Mouse (Mus musculus) cerebellum, postnatal 10 days (tissue): ENCODE measurements at regions not wholly inside any gene's neighbourhood (a gene's known extent, or its start where the extent isn't known, plus 50 kb on each side); places are given as distances from the start of the nearest gene placed in this dataset.

Experiments used
- DNase-seq, 2 experiments: peaks; one replicate each; pipeline ENCODE4 v3.0.0; 2021; ENCODE audit warnings: mixed read lengths in 2 of 2

DNA sequence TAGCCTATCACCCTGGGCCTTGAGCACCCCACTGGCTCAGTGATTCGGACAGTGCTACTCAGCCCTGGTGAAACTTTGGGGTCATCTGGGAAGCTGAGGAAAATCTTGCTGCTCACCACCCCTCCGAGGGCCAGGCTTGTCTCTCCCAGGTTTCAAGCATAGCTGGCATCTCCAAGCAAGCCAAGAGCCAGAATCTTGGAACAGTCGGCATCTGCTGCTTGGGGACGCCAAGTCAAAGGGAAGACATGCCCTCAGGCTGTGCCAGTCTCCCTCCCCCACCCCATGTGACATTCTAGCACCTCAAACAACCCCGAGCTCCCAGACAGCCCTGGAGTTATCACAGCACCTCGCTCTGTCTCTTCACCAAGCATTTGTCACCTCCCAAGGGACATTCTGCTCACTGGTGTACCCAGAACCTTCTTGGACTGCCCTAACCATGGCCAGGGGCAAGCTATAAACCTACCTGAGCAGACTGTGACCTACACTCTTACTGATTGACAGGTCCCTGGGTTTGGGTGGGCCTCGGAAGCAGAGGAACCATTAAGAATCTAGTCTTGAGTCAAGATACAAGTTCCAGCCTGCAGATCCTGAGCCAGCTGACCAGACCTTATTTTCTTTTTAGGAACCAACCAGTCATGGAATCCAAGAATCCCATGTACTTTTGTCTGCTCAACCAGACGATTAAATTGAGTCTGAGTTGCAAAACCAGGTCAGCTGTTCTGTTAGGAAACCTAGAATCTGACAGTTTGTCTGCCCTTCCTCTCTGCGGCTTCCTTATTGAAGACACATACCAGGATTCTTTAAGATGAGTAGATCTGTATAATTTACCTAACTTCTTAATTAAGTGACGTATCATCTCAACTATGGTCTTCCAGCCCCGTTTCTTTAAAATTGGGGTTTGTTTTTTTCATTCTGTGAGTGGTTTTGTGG lies 83.0 kb upstream of the Otos start:
- peak; percentile 57 to 65 for DNase-seq

GRCm38 (mm10) chr1:92730576-92730975 lies 81.9 kb upstream of the Otos start:
- DNase-seq, result peak; percentile 67 to 70

GRCm38 (mm10) chr1:92727961-92728360 lies 79.3 kb upstream of the Otos start:
- peak; percentile 45 to 49 for DNase-seq

- DNase-seq, result no peak
These were observed 78.7 kb upstream of the Otos start for GRCm38 (mm10) chr1:92727371-92727770.

DNA sequence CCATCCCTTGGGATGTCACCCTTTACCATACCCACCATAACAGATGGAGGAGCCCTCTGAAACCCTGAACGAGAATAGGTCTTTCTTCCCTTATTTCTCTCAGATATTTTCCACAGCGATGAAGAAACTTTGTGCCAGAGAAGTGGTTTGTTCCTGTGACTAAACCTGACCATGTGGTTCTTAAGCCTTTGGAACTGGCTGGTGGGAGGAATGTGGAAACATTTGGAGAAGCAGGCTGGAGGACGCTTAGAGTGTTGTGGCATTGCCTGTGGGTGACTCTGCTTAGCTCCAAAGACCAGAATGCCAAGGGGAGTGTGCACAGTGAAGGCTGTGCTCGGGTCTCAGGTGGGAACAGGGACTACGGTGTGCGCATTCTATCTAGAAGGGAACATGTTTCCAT lies 77.7 kb upstream of the Otos start:
- DNase-seq, result no peak

GRCm38 (mm10) chr1:92724135-92724534 lies 75.5 kb upstream of the Otos start:
- DNase-seq, result peak in 1 of 2 experiments; percentile 49

DNA sequence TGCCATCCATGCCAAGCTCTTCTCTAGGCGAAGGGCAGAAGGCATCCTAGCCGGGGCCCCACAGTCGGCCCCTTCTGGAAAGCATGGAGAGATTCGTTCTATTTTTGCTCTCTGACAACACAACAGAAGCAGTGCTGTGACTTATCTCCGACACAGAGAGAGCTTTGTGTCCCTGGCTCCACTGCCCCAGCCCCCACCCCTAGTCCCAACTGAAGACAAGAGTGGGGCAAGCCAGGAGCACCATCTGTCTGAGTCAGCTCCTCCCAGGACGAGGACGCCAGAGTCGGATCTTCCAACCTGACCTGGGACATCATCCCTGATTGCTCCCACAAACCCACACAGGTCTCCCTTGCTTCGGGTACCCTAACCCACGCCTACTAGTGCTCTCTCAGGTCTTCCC lies 71.9 kb upstream of the Otos start:
- peak; percentile 64 to 75 for DNase-seq

GRCm38 (mm10) chr1:92719864-92720263 lies 71.2 kb upstream of the Otos start:
- DNase-seq, result no peak

DNA sequence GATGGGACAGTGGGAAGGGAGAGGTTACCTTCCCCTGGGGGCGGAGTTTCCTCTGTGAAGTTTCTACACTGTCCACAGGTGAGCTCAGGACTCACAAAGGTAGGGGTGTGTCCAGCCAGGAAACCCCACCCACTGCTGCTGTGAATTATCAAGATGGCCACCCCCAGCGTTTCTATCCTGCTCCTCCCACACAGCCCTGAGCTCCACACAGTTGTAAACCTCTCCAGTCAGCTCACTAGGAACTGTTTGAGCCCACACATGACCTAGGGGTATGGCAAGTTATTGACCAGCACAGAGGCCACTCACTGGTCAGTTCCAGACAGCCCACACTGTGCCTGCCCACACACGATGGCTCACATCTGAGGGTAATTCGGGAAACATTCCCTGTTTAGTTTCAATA lies 69.5 kb upstream of the Otos start:
- no peak for DNase-seq

DNA sequence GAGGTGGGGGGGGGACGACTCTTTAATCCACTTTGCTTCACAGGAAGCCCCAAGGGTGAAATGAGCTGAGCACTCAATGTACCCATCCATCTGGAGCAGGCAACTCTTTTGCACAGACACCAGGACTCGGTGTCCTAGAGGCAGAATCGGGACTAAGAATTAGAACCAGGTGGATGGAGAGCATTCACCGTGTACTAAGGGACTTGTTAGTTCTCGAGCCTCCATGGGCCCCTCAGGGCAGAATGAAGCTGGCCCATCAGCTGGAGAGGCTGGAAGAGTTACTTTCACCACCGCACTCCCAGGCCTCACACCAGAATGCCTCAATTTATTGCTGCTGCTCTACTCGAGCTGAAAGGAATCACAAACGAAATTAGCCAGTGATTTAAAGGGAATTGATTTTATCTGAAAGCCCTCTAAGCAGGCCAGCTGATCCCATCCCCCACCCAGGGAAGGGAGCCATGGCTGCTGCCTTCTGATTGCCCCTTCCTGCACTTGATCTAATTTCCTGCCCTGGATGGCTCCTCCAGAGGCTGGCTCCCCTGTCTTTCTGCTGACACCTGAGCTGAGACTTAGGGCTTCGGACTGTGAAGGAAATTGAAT lies 66.2 kb upstream of the Otos start:
- DNase-seq, result no peak

DNA sequence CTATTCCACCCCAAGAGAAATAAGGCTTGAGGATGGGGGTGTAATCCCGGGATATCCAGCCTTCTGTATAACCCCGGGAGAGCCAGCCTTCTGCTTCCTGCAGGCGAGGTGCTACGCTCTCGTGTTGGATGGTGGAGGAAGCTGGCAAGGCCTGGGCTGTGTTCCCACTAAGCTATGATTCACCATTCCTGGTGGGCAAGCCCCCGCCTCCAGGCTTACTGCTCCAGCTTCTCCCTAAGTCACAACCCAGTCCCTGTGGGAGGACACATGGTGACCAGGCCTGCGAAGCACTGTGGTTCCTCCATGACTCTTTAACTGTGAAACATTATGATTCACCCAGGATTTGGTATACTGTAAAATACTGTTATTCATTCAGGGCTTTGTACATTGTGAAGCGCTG lies 63.7 kb upstream of the Otos start:
- DNase-seq, result no peak

DNA sequence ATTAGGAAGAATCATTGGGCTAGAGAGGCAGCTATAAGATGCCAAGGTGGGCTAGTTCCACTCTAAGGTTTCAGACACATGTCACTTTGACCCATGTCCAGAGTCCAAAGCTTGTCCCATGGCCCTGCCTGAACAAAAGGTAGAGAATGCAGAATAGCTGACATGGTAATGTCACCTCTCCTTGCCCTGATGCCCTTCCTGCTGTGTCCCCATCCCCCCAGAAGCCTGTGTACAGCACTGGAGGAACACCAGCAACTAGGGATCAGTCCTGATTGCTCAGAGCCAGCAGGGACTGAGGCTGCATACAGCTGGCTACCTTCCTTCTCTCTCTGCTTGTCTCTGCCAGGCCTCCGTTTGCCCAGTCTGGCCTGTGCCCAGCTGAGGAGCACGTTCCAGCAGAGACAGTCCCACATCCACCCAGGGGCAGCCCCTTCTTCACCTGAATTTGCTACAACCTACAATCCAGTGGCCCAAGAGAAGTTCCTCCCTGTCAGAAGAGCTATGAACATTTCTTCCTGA lies 61.7 kb upstream of the Otos start:
- peak; percentile 69 to 75 for DNase-seq

DNA sequence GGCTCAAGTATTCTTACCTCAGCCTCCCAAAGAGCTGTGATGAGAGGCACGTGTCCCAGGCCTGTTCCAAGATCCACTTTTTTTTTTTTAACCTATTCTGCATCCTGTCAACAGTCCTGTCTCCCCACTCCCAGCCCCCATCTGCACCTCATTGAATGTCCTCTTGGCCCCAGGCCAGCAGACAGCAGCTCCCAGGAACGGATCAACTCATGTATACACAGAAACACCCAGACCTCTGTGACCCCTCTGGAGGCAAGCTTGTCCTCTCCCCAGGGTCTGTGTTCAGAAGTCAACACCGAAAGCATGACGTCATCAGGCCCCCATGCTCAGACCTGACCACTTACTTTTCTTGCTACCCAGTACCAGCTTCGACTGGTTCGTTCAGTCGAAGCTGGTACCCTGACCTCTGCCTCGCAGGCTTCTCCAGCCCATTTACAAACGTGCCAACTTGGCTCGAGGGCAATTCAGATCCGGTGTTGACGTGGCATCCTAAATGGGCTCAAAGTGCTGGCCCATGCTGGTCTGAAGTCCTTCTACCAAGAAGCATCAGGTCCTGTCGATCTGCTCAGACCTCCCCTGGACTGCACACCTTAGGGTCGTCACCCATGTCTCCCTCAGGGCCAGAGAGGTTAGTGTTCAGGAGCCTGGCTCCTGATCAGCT lies 60.7 kb upstream of the Otos start:
- DNase-seq, result peak in 1 of 2 experiments; percentile 48

GRCm38 (mm10) chr1:92707917-92708897 lies 59.6 kb upstream of the Otos start:
- peak; percentile 41 to 64 for DNase-seq

GRCm38 (mm10) chr1:92707441-92707840 lies 58.8 kb upstream of the Otos start:
- no peak for DNase-seq

- DNase-seq, result no peak
These were observed 55.3 kb upstream of the Otos start for GRCm38 (mm10) chr1:92703903-92704302.

DNA sequence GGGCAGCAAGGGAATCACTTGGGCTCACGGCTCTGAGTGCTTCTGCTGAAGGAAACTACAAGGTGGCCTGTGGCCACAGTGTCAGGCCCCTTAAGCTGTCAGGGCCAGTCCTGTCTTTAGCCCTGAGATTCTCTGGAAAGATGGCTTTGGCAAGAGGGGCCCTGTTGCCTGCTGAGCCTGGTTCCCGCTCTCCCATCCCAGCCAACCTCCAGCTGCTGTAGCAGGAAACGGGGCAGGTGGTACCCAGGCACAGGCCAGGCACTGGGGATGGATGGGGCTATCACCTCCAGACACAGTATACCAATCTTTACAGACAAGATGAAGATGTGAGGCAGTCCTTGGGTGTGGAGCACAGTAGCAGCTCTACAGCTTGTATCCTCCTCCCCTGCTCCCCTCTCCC lies 54.6 kb upstream of the Otos start:
- peak in 1 of 2 experiments; percentile 53 for DNase-seq

DNA sequence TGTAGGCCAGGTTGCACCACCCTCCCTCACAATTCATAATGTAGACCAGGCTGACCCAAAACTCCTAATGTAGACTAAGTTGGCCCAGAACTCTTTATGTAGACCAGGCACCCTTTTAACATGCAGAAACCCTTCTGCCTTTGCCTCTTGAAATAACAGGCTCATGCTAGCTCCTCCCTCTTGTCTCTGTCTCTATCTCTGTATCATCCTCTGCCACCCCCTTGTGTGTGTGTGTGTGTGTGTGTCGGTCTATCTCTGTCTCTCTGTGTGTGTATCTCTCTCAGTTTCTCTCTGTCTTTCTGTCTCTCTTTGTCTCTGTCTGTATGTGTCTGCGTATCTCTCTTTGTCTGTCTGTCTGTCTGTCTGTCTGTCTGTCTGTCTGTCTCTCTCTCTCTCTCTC lies 51.5 kb upstream of the Otos start:
- peak in 1 of 2 experiments; percentile 1 for DNase-seq

- DNase-seq, result peak; percentile 73 to 81
These were observed 51.1 kb upstream of the Otos start for GRCm38 (mm10) chr1:92699697-92700096.

DNA sequence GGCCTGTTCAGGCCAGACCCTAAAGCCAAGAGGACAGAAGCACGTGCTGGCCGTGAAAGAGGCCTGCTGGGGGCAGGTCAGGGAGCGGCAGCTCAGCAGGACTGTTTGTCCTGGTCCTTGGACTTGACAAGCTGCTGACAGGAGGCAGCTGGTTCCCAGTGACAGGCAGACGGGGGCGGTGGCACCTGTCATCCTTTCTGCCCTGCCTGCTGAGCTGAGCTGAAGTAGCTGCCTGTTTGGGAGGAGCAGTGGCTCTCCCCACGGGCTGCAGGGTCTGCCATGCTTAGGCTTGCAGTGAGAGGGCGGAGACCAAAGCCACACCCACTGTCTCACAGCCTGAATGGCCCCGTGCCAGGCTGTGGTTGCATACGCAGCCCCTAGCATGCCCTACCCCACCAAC lies 50.4 kb upstream of the Otos start:
- DNase-seq, result peak; percentile 68 to 80

GRCm38 (mm10) chr1:92698541-92698940 lies 49.9 kb upstream of the Otos start:
- DNase-seq, result no peak
